Mouse (Mus musculus) ES-Bruce4 (cell line): ENCODE measurements around the gene Klra8. TPM values are rescaled to one million over a fixed set of nuclear protein-coding genes. Genes with fewer than 3 reads are reported as not detected.
"Not testable (repeated sequence)": the region's sequence is repeated elsewhere in the genome, so short reads cannot be mapped to it uniquely, and the experiment has no call there.

Experiments used
- H3K27ac ChIP-seq: 2 replicates; pipeline ENCODE4 v1.5.1; 2012; ENCODE audit warnings: low read length, inconsistent platforms; ENCODE audit not compliant: insufficient read depth
- H3K27me3 ChIP-seq: 2 replicates; pipeline ENCODE4 v1.6.1; 2012; ENCODE audit warnings: mild to moderate bottlenecking, low read length, inconsistent platforms; ENCODE audit not compliant: control insufficient read depth, poor library complexity, insufficient read depth, severe bottlenecking
- H3K36me3 ChIP-seq: 2 replicates; pipeline ENCODE4 v1.6.1; 2012; ENCODE audit warnings: inconsistent platforms, mild to moderate bottlenecking, low read length, moderate library complexity; ENCODE audit not compliant: control insufficient read depth, poor library complexity, insufficient read depth, severe bottlenecking
- H3K4me1 ChIP-seq: one replicate; pipeline ENCODE4 v1.8.1; 2011; ENCODE audit warnings: low read length; ENCODE audit not compliant: control insufficient read depth, insufficient read depth
- H3K4me3 ChIP-seq: 2 replicates; pipeline ENCODE4 v1.5.1; 2011; ENCODE audit warnings: low read depth, mild to moderate bottlenecking, low read length
- H3K9ac ChIP-seq: 2 replicates; pipeline ENCODE4 v1.6.1; 2012; ENCODE audit warnings: low read depth, mild to moderate bottlenecking, inconsistent platforms; ENCODE audit not compliant: poor library complexity, severe bottlenecking
- H3K9me3 ChIP-seq: replicated peaks from 2 replicates; pipeline ENCODE4 v1.6.1; 2012; ENCODE audit warnings: mild to moderate bottlenecking, low read length, inconsistent platforms; ENCODE audit not compliant: control insufficient read depth, poor library complexity, insufficient read depth, severe bottlenecking
- CTCF ChIP-seq: IDR thresholded peaks from one replicate; pipeline ENCODE4 v1.8.1; 2011; ENCODE audit warnings: low read depth, low read length
- EP300 ChIP-seq: IDR thresholded peaks from 2 replicates; pipeline ENCODE4 v1.6.1; 2011; ENCODE audit warnings: low read depth, low read length; ENCODE audit not compliant: insufficient read depth
- POLR2A ChIP-seq: IDR thresholded peaks from one replicate; pipeline ENCODE4 v1.8.1; 2011; ENCODE audit warnings: low read length; ENCODE audit not compliant: insufficient read depth
- polyA plus RNA-seq: library from polyadenylated mRNA; stranded (reverse); fragments of >200 nt; gene quantifications from 2 replicates; pipeline ENCODE4 v1.2.4, GENCODE M21; 2011; ENCODE audit warnings: low read depth; ENCODE audit not compliant: missing spikeins, insufficient read depth, insufficient read length

Gene Klra8
- polyA plus RNA-seq: not detected in 2 replicates

DNA sequence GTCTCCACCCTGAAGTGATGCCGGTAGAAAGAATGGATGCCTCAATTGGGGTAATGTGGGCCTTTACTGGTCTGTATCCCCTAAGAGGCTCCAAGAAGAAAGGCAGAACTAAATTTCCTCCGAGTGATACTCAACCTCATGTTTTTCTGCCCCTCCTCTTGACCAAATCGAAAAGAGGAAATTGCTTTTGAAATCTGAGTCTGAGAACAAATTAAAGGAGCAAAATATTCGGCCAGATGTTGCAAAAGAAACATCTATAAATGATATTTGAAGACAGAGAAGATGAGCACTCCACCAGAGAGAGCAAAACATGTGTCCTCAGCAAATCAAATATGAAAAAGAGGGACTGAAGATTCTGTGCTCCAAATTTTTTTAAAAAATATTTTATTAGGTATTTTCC lies at the start of gene Klra8:
Klra8 (minus strand) TSS at position 101 of the 400 bp plus-strand sequence.
- H3K27ac ChIP-seq, H3K9me3 ChIP-seq, H3K4me3 ChIP-seq, H3K27me3 ChIP-seq, H3K36me3 ChIP-seq, H3K4me1 ChIP-seq, H3K9ac ChIP-seq: not testable (repeated sequence)

DNA sequence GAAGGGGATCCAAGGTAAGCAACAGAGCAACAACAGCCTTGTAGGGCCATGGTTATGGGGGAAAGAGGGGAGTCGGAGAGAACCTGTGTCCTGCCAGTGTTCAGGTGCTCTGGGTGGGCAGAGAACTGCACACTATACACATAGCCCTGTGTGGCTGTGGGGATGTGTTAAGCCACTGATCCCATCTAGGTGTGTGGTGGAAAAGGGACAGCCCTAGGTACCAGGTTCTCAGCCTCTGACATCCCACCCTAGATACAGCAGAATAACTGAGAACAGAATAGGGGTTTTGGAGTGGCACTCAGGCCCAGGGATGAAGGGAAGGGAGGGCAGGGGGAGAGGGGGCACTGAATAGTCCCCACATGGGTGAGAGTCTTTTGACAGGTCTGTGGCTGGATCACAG lies 19.2 kb downstream of the Klra8 start:
- H3K27me3 ChIP-seq: no peaks in the 10 kb centered on the region
- H3K9me3 ChIP-seq: no peaks in the 10 kb centered on the region
- no peak overlapping the region for H3K4me3 ChIP-seq
- no peak overlapping the region for H3K27ac ChIP-seq
- H3K9ac ChIP-seq: no peak overlapping the region
- H3K36me3 ChIP-seq: no peaks in the 10 kb centered on the region
- no peaks in the 10 kb centered on the region for H3K4me1 ChIP-seq
- no peak for TF ChIP-seq CTCF
- TF ChIP-seq POLR2A: no peak
- no peak for TF ChIP-seq EP300

DNA sequence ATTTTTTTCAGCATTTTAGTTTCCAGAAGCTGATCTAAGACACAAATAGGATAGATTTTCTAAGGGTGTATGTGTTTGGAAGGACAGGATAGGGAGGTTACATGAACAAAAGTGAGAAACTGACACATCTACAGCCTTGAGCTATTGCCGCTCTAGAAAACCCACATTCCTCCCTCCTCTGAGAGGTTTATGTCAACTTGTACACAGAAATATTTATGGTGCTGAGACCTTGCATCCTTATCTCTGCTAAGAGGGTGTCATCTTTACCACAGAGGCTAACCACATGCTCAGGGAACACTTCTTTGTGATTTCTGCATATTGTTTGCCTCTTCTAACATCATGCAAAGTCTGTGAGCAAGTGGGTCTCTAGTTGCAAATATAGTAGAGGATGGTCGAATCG lies 27.0 kb downstream of the Klra8 start:
- not testable (repeated sequence) for H3K36me3 ChIP-seq, H3K9me3 ChIP-seq, H3K4me3 ChIP-seq, H3K27ac ChIP-seq, H3K4me1 ChIP-seq, H3K9ac ChIP-seq, H3K27me3 ChIP-seq

DNA sequence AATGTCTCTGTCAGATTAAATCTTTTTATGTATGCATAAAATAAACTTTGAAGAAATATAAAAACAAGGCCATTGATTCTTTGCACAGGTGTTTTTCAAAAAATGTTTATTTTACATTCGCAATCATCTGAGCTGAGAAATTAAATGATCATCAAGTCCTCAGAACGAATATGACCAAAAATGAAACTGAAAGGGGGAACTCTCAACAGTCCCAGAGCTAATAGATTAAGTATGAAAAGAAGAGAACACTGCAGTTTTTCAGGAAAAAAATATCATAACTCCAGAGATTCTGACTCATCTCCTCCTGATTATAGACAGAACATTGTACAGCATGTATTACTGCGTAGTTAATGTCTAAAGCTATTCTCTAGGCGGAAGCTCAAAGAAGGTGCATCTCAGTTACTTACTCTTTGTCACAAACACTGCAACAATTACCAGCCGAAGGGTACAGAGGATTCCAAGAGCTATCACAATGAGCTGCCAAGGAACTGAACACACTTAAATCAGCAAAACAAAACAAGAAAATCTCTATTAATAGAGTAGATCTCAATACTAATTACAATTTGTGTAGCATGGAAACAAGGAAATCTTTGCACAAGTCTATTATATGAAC lies 37.3 kb downstream of the Klra8 start:
- TF ChIP-seq CTCF (no peak), EP300 (no peak), POLR2A (no peak)
- Histone ChIP-seq H3K36me3 (no peaks in the 10 kb centered on the region), H3K4me1 (no peaks in the 10 kb centered on the region), H3K27ac (no peak overlapping the region), H3K27me3 (no peaks in the 10 kb centered on the region), H3K4me3 (no peak overlapping the region), H3K9me3 (no peaks in the 10 kb centered on the region), H3K9ac (no peak overlapping the region)

DNA sequence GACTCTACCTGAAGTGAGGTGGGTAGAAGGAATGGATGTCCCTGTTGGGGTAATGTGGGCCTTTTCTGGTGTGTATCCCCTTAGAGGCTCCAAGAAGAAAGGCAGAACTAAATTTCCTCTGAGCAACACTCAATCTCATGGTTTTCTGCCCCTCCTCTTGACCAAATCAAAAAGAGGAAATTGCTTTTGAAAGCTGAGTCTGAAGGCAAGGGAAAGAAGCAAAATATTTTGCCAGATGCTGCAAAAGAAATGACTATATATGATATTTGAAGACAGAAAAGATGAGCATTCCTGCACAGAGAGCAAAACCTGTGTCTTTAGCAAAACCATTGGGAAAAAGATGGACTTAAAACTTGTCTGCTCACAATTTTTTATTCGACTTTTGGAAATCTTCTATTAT lies 62.5 kb downstream of the Klra8 start, which contains the start of gene Klra4:
Klra4 (minus strand) TSS at position 101 of the 400 bp plus-strand sequence.
- H3K36me3 ChIP-seq, H3K27me3 ChIP-seq, H3K9me3 ChIP-seq, H3K4me3 ChIP-seq, H3K27ac ChIP-seq, H3K4me1 ChIP-seq, H3K9ac ChIP-seq: not testable (repeated sequence)

Other genes starting within 250 kb of the Klra8 start
- gene Klra5, start 212.2 kb downstream of the Klra8 start, polyA plus RNA-seq: not detected in 2 replicates
- not detected in 2 replicates for gene Klra6, start 102.9 kb downstream of the Klra8 start, polyA plus RNA-seq
- gene Klra4, start 62.6 kb downstream of the Klra8 start, polyA plus RNA-seq: not detected in 2 replicates
- gene Klra9, start 63.2 kb upstream of the Klra8 start, polyA plus RNA-seq: not detected in 2 replicates
- gene Klra7, start 103.4 kb upstream of the Klra8 start, polyA plus RNA-seq: not detected in 2 replicates
- gene Klra10, start 152.0 kb upstream of the Klra8 start, polyA plus RNA-seq: not detected in 2 replicates
- not detected in 2 replicates for gene Klra3, start 207.7 kb upstream of the Klra8 start, polyA plus RNA-seq